Mouse (Mus musculus) adrenal gland, postnatal 10 days (tissue): Measurements from ENCODE around the gene Khk. TPM values are rescaled to one million over a fixed set of nuclear protein-coding genes. Genes with fewer than 3 reads are reported as not detected.

Experiments used
- DNase-seq: peaks from one replicate; pipeline ENCODE4 v3.0.0; 2021; ENCODE audit warnings: mixed read lengths
- total RNA-seq, 2 experiments: library from RNA; stranded (reverse); gene quantifications; 2 replicates each; pipeline ENCODE4 v1.2.3; 2021

Gene Khk
- total RNA-seq, 2 experiments from 2014 or later = 64.3 to 89.4 TPM

GRCm38 (mm10) chr5:30913060-30913841, 8.0 kb upstream of the Khk start, which contains the start of gene Emilin1:
TSS of gene Emilin1 (plus strand) at chr5:30913402.
- peak; percentile 57 for DNase-seq

DNA sequence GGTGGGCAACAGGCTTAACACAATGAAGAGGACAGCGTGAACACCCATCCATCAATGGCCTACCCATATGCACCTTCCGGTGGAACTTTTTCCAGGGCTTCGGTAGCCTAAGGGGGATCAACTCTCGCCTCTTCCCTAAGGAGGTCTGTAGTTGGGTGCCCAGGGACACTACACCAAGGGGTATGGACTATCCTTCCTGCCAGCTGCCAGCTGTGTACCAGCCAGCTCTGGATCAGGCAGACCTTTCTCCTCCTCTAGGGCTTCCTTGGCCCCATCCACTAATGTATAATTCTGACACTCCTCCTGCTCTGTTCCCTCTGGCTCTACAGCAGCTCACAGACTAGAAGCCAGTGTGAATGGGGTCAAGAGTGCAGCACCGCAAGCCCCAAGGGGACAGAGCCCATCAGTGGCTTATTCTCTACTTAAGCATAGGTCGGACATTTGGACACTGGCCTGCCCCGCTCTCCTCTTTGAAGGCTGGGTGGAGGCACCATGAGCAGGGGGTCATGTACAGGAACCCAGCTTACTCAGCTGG, 7.1 kb upstream of the Khk start:
- DNase-seq = no peak

GRCm38 (mm10) chr5:30914849-30915248, 6.4 kb upstream of the Khk start:
- DNase-seq = no peak

DNA sequence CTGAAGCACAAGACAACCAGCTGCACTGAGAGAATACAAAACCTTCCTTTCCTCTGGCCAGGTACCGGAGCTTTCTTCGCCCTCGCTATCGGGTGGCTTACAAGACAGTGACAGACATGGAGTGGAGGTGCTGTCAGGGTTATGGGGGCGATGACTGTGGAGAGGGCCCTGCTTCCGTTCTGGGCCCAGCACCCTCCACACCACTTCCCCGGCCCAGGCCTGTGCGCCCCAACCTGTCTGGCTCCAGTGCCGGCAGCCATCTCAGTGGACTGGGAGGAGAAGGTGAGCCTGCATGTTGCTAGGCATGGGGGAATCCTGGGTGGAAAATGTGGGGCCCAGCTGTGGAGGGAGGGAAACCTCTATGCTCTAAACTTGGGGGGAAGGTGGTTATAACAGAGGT, 5.8 kb upstream of the Khk start:
- no peak for DNase-seq

GRCm38 (mm10) chr5:30915974-30916433, 5.2 kb upstream of the Khk start:
- DNase-seq = peak; percentile 89

GRCm38 (mm10) chr5:30916841-30917240, 4.4 kb upstream of the Khk start:
- DNase-seq = no peak

GRCm38 (mm10) chr5:30917348-30917747, 3.9 kb upstream of the Khk start:
- DNase-seq = no peak

DNA sequence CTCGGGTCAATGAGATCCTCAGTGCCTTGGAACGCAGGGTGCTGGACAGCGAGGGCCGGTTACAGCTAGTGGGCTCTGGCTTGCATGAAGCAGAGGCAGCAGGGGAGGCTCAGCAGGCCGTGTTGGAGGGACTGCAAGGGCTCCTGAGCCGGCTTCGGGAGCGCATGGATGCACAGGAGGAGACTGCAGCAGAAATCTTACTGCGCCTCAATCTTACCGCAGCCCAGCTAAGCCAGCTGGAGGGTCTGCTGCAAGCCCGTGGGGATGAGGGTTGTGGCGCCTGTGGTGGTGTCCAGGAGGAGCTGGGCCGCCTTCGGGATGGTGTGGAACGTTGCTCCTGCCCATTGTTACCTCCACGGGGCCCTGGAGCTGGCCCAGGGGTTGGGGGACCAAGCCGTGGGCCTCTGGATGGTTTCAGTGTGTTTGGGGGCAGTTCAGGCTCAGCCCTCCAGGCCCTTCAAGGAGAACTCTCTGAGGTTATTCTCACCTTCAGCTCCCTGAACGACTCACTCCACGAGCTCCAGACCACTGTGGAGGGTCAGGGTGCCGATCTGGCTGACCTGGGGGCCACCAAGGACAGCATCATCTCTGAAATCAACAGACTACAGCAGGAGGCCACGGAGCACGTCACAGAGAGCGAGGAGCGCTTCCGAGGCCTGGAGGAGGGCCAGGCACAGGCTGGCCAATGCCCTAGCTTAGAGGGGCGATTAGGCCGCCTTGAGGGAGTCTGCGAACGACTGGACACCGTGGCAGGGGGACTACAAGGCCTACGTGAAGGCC, 3.1 kb upstream of the Khk start:
- DNase-seq = no peak

GRCm38 (mm10) chr5:30918691-30919090, 2.5 kb upstream of the Khk start:
- DNase-seq = no peak

DNA sequence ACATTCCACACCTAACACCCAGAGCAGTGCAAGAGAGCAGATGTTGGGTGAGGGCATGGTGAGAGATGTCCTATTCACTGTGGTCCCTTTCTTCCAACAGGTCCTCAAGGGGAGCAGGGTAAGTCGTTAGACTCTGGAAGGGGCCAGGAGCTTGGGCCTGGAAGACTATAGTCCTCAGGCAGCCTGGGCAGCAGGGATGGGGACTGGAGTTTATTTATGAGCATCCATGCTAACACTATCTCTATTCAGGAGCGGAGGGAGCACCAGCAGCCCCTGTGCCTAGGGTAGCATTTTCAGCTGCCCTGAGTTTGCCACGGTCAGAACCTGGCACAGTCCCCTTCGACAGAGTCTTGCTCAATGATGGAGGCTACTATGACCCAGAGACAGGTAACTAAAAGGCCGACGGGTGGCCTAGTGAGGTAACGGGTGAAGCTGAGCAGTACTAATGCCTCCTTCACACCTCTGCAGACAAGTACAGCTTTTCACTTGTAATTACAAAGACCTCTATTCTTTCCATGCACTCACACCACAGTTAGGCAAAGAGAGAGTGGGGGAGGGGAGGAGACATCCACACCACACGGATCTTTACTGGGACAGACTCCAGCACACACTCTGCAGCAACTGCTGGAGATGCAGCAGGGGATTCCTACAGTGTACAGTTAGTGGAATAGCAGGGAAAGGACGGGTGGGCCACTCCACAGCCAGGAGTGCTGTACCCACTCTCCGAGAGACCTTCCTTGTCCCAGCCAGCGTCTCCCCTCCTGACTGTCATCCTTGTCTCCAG, 1.2 kb upstream of the Khk start:
- DNase-seq = no peak

DNA sequence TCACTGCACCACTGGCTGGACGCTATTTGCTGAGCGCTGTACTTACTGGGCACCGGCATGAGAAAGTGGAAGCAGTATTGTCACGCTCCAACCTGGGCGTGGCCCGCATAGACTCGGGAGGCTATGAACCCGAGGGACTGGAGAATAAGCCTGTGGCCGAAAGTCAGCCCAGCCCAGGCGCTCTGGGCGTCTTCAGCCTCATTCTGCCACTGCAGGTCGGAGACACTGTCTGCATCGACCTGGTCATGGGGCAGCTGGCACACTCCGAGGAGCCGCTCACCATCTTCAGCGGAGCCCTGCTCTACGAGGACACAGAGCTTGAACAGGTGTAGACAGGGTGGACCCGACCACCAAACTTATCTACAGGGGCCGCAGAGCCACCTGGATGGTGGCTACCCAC, 610 bp upstream of the Khk start:
- DNase-seq = no peak

- DNase-seq = no peak
Observed at GRCm38 (mm10) chr5:30922581-30923041, 1.4 kb downstream of the Khk start.

DNA sequence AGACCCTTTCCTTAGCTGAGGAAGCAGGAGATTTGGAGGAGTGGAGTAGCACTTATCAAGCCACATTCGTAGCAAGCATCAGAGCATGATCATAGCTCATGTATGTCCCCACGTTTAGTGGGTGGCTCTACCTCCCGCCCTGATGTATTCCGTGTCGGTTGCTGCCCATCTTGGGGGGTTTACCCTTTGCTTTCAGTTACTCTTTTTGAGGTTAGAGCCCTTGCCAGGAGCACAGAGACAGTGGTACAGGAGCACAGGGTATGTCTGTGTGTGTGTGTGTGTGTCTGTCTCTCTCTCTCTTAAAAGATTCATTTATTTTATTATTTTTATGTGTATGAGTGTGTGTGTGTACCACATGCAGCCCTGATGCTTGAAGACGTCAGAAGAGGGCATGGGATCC, 1.9 kb downstream of the Khk start:
- no peak for DNase-seq

DNA sequence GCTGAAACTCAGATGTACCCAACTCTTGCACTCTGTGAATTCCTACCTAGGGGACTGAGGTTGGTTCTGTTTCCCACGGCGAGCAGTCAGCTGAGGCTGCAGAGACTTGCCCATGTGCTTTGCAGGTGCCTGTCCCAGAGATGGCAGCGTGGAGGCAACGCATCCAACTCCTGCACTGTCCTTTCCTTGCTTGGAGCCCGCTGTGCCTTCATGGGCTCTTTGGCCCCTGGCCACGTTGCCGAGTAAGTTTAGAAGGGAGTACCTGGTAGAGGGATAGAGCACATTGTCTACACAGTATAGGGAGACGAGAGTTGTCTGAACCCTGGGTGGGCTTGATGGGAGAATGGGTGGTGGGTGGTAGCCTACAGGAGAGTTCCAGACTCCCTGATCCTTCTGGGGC, 3.4 kb downstream of the Khk start:
- DNase-seq = no peak

- DNase-seq = no peak
Observed at GRCm38 (mm10) chr5:30925217-30925616, 4.0 kb downstream of the Khk start.

DNA sequence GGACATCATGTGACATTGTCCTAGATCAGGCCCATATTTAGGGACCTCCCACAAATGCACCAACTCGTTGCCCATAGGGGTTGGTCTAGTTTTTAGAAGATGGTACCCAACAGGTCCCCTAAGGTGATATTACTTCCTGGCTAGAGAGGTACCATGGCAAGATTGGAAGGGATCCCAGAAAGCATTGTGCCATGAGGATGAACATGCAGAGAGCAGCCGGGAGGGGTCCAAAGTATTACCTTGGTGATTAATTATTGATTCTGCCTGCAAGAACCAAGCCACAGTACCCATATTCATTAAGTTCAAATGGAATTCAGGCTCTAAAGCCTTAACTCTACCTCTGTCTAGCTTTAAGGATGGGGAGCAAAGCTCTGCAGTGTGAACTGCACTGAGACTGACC, 4.8 kb downstream of the Khk start:
- DNase-seq = no peak

DNA sequence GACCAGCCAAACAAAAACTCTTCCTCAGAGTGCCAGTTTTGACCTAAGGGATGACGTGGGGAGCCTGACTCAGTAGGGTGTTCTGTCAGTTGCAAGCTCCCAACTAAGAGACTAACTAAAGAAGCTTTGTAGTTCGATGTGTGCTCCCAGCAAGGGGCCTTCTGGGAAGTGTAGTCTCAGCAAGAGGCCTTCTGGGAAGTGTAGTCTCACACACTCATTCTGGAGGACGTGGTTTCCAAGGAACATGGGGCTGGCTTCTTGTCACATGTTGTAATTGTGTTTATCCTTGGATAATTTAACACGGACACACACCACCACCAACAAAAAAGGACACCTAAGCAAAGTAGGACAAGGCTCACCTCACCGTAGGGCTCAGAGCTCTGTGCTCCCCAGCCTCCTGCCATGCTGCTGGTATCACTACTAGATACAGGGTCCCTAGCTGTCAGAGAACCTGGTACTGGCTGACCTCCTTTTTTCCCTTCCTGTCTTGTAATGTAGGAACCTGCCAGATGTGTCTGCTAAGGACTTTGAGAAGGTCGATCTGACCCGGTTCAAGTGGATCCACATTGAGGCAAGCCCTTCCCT, 6.8 kb downstream of the Khk start:
- DNase-seq = peak; percentile 49

DNA sequence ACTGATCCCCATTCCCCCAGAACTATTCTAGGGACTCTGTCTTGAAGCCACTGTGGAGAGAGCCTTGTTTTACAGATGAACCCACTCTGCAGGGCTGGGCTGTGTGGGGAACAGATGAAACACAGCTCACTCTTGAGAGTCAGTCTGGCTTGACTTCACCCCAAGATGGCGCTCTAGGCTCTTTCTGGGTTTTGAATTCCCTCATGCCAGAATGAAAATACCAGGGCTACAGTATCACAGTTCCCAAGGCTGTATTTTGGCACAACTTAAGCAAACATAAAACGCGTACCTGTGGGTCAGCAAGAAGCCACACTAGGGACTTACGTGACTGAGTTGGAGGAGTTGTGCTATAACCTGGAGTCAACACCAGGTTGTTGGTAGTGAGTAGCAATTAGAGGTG, 8.9 kb downstream of the Khk start:
- peak; percentile 85 for DNase-seq

- no peak for DNase-seq
Observed at GRCm38 (mm10) chr5:30930846-30931245, 9.6 kb downstream of the Khk start.

- no peak for DNase-seq
Observed at GRCm38 (mm10) chr5:30931378-30931777, 10.1 kb downstream of the Khk start.

- DNase-seq = no peak
Observed at GRCm38 (mm10) chr5:30933705-30934104, 12.5 kb downstream of the Khk start.
